Mouse (Mus musculus) retina, postnatal 7 days (tissue): ENCODE results near the gene Rasd1.
A peak's percentile ranks its signal among the peaks of the same experiment; 100 is the strongest.

ENCODE experiments used
- DNase-seq: peaks from one replicate; pipeline ENCODE4 v3.0.0-alpha.2; 2012; ENCODE audit warnings: low read depth, low spot score

The Rasd1 gene

DNA sequence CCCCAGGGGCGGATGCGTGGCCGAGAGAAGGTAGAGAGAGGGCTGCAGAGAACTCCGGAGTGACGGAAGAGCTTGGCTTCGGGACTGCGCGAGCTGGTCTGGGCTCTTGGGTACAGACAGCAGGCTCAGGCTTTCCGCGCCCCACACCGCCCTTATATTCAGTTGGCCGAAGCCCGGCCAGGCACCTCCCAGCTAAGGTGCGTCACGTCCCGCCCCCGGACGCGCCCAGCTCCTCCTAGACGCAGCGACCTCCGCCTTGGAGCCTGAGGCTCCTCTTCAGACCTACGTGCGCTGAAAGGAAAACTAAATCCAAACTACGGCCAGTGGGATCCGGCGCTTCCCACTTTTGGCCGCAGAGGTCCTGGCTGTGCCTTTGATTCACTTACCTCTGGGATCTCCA is at the start of gene Rasd1:
TSS of gene Rasd1 (minus strand) at position 127 of the 400 bp plus-strand sequence.
- DNase-seq, result peak; percentile 30

DNA sequence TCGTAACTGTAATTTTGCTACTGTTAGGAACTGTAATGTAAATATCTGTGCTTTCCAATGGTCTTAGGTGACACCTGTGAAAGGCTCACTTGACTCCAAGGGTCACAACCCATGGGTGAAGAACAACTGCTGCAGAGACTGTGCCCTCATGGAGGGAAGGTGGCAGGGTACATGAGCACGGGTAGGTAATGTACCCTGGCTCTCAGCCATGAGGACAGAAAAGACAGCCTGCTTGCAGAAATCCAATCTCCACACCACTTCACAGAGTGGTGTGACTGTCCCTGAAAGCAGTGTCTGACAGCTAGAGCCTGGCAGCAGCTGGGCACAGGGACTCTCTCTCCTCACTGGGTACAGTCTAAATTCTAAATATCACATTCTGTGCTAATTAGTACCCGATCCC is 46.8 kb upstream of the Rasd1 start:
- no peak for DNase-seq

- no peak for DNase-seq
Observed at GRCm38 (mm10) chr11:60009451-60009850, 44.7 kb upstream of the Rasd1 start.

DNA sequence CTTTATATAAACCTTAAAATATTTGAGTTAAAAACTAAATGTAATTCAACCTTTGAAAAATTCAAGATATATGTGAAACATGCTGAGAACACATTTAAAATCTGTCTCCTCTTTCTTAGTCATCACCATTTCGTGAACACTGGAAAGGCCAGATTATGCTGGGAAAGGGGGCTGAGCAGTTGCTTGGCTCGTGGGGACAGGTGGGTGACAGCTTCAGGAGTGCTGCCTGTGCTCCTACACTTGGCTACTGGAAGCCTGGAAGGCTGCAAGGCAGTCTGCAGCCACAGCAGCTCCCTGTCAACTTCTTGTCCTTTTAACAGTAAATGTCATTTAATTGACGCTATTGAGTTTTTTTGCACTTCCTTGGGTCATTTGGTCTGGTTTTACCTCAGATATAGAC is 41.1 kb upstream of the Rasd1 start:
- DNase-seq, result no peak

DNA sequence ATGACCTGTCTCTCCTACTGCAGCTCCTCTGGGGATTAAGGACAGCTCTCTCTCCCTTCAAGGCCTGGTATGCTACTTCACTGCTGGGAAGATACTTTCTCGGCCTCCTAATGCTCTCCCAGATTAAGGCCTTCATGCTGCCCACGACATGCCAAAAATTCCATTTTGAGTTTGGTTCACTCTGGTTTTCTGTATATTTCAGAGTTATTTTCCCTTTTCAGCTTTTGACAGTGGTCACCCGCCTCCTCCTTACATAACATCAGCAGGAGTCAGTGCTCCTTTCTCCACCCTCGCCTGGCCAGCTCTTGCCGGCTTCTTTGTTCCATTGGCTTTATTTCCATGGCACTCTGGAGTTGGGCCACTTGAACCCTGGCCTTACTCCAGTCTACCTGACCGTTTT is 40.0 kb upstream of the Rasd1 start:
- DNase-seq, result no peak

- no peak for DNase-seq
Observed at GRCm38 (mm10) chr11:60003811-60004210, 39.1 kb upstream of the Rasd1 start.

DNA sequence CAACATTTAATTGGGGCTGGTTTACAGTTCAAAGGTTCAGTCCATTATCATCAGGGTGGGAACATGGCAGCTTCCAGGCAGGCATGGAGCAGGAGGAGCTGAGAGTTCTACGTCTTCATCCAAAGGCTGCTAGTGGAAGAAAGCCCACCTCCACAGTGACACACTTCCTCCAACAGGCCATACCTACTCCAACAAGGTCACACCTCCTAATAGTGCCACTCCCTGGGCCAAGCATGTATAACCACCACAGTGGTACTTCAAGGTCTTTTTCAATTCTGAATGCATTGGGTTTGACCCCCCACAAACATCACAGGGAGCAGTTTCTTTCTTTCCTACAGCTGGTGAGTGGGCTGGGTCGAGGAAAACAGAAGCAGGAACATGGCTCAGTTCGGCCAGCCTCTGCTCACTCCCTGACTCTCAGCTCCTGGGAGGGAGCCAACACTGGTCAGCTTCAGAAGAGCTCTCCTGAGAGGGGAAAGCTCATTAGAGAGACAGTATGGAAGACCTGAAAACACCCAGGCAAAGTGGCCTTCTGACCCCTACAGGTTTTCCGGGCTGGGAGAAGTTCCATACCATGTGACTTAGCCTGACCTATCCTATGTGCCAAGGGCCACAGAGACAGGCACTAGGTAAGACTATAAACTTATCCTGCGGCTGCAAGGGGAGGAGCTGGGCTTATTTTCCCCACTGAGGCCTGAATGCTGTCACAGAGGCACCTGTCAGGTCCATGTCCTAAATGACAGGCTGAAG is 36.7 kb upstream of the Rasd1 start:
- DNase-seq, result no peak

DNA sequence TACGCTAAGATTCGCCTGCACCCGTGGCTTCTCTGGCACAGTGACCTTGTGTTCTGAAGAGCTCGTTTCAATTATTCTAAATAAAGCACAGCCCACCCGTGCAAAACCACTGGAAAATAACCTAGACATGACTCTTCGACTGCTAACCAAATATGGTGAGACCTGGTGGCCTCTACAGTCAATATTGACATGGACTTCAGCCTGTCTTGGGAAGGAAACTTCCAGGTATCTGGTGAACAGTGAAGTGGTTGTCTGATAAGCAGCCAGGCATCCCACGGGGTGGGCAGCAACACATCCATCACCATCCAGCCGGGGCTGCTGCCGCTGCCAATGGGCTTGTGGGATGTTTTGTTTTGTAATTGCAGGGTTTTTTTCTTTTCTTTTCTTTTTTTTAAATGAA is 29.6 kb upstream of the Rasd1 start:
- DNase-seq, result no peak

DNA sequence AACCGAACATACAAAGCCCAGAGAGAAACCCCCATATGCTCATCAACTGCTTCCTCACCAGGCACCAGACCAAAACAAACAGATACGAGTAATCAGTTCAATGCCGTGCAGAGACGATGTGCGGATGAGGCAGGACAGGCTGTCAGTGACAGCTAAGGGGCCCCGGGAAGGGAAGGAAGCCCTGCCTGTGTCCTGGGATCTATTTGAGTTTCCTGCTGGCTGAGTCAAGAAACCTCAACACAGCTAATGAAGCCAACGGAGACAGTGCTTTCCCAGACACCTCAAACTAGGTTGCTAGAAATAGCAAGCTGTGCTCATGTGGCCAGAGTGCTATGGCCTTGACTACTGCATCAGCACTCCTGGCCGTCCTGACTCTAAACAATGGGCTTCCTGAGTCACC is 26.6 kb upstream of the Rasd1 start:
- no peak for DNase-seq

DNA sequence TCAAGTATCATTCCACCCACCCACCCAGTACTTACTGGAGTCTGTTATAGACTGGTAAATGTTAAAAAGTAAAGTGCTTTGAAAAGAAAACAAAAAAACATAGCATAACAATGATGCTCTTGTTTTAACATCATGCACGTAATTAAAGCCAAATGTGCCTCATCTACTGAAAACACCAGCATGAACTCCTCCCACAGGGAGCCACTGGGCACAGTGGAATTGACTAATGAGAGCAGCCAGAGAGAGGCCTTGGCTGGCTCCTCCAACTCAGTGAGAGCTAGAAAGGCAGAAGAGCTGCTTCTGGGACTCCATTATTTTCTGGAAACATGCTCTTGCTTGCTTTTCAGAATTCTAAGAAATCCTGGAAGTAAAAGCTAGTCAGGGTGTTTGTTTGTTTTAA is 24.7 kb upstream of the Rasd1 start:
- DNase-seq, result no peak

GRCm38 (mm10) chr11:59977831-59978230 is 13.1 kb upstream of the Rasd1 start:
- DNase-seq, result no peak

DNA sequence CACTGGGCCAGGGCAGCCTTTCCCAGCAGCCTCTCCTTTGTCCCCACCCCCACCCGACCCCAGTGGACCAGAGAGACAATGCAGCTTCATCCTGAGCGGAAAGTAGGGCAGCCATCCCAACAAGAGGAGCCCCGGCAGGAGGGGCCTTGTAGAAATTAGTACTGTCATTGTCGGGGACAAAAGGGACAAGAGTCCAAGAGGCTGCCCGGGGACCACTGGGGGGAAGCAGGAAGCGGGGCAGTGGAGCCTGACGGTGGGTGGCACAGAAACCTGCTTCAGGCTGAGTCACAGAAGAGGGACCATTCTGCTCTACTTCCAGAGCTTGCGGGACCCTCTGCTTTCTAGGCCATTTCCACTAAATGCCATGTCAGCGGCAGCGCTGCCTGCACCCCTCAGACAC is 10.5 kb upstream of the Rasd1 start:
- DNase-seq, result no peak

GRCm38 (mm10) chr11:59973389-59973788 is 8.6 kb upstream of the Rasd1 start:
- no peak for DNase-seq

DNA sequence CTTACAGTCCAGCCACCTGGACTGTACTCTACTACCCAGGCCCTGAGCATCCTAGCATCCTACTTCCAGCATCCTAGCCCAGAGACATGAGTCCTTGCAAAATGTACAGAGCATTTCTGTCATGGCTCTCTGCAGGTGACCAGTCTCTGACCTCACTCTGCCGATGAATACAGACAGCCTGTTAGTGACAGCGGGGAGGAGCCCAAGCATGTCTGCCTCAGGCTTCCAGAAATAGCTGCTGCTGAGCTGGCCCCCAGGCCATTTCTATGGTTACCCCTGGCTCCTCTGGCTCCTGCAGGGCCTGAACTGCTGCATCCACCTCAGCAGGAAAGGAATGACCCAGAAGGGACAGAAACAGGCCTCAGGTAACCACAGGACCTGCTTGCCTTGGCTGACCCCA is 6.9 kb upstream of the Rasd1 start:
- no peak for DNase-seq

DNA sequence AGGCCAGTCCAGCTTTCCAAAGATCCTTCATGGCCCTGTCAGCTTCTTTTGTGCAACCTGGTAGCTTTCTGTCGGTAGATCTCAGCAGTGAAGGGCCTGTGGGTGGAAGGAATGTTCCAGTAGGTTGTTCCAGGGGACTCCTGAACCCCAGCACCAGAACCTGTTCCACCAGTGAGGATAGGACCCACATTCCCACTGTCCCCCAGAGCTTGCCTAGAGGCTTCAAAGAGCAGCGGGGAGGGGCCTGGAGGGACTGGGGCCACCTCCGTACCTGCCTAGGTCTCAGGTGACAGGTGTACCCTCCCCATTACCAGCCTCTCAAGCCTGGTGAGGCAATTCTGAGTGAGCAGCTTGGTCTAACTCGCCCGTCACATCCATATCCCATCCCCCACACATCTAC is 6.0 kb upstream of the Rasd1 start:
- no peak for DNase-seq

DNA sequence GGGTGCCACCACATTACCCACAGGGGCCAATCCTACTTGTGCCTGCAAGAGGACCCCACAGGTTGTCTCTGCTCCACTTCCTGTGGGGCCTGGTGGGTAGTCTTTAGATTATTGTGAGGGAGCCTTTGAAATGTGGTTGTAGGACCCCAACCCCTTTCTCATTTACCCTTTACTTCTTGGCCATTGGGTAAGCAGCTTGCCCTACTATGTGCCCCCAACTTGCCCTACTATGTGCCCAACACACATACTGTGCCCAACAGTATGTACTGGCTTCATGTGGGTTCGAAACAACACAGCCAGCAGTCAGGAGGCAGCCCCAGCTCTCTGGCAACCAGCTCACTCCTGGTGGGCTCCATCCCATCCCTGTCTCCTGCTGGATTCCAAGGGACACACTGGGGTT is 3.0 kb upstream of the Rasd1 start:
- no peak for DNase-seq

- no peak for DNase-seq
Observed at GRCm38 (mm10) chr11:59966102-59966483, 1.3 kb upstream of the Rasd1 start.

DNA sequence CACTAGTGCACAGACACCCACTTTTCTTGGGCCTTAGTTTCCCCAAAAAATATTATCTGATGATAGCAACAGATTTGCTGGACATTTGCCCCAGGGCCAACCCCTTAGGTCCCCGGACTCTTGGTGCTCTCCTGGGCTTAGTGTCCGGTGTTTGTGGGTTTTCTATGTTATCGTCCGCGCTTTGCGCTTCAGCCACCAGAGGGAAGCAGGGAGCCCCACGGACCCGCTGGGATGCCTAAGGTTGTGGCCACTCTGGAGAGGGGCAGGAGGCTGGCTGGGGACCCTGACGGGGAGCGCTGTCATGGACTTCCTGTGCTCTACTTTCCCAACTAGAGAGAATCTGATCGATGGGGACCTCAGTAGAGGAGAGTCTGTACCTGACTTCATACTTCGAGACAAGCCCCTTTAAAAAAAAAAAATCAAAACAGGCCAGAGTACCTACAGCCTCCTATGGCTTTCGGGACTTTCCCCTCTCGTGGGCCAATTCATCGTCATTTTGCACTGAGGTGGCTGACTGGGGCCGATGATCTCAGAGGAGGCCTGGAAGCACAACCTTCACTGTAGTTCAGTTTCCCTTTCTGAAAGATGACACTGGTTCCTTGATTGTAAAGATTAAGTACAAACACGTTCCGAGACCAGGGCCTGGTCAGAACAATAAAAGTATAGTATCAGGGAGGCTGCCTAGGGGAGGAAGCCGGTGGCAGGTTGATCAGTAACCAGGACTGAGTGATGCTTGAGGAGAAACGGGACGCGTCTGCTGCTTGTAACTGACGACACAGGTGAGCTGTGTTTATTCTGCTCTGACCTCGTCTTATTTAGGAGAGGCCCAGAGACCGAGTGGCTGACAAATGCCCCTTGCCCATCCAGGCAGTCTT is 720 bp upstream of the Rasd1 start:
- peak; percentile 61 for DNase-seq

- DNase-seq, result no peak
Observed at GRCm38 (mm10) chr11:59964163-59964758, 483 bp downstream of the Rasd1 start.

- DNase-seq, result no peak
Observed at GRCm38 (mm10) chr11:59963364-59964162, 1.2 kb downstream of the Rasd1 start.

GRCm38 (mm10) chr11:59962590-59962989 is 2.2 kb downstream of the Rasd1 start:
- no peak for DNase-seq

DNA sequence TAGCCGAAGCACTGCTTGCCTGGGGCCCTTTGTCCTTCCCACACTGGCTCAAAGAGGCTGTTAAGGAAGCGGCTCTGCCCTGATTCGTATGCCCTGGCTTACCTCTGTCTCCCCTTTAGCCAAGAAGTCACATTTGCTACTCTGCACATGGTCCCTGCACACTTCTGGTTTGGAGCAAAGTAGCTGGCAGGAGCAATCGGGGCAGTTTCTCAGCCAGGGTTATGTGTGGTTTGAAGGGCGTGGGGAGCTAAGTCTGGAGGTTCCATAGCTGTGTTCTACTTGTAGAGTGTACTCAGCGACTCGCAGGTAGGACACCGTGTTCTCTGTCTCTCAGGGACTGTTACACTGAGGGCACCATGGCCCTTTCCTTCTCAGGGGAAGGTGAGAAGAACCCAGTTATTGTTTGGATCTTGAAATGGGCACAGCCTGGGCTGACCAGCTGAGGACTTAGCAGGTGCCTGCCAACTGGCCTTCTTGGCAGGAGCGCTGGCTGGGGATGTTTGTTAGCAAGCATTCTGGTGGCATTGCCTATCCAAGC is 3.3 kb downstream of the Rasd1 start:
- no peak for DNase-seq
